9 mouse cellular contexts compared by ENCODE assay signal in genomic region chr14:60485889-60486274, GRCm38 (mm10).
DNase-seq lines count a peak whose midpoint lies in the region; ATAC-seq and TF ChIP-seq lines count a peak whose summit lies in the region.
"Had no signal": no experiment of that assay in that cellular context is flagged by ENCODE, and none has a peak within 500 bp of the region (broad histone marks: within the 10 kb centered on the region; RNA-seq: fewer than 3 reads in every experiment).

No protein-coding gene starts in this region.

- H3K4me2 ChIP-seq in heart, embryonic 13.5 days, result peak overlapping the region; percentile 96
- peak overlapping the region; percentile 88 for H3K4me2 ChIP-seq in forebrain, embryonic 12.5 days
- peak overlapping the region; percentile 83 for H3K4me2 ChIP-seq in limb, embryonic 13.5 days (replicated peaks)
- peak overlapping the region; percentile 74 for H3K4me2 ChIP-seq in stomach, embryonic 14.5 days (replicated peaks; ENCODE audit: low read depth, low read length)

- no peak for ATAC-seq in heart, embryonic 13.5 days (ENCODE audit: extremely low read depth, insufficient number of reproducible peaks, low FRiP score, low TSS enrichment)
- peak; percentile 44 for ATAC-seq in Patski
- ATAC-seq in forebrain, embryonic 12.5 days (ENCODE audit: low FRiP score), result peak; percentile 71; the same call in 1 of the 2 replicates
- 0 out of 2 replicates have a peak, but pooled peaks have one; percentile 71 for ATAC-seq in limb, embryonic 13.5 days (ENCODE audit: low FRiP score, low read depth)
- peak; percentile 84 for ATAC-seq in stomach, embryonic 14.5 days (ENCODE audit: insufficient number of reproducible peaks, insufficient read depth, low FRiP score, low read depth)

- CTCF ChIA-PET in Patski (lab: Charles Lee), result no interaction called here

- POLR2A ChIA-PET in Patski (lab: Charles Lee), result no interaction called here

- 3% methylated on average over 5 of the region's 5 CpGs for WGBS in heart, embryonic 13.5 days
- 0% methylated on average over 5 of the region's 5 CpGs for WGBS in forebrain, embryonic 12.5 days
- WGBS in limb, embryonic 13.5 days, result 3% methylated on average over 5 of the region's 5 CpGs
- WGBS in stomach, embryonic 14.5 days, result 2% methylated on average over 5 of the region's 5 CpGs

- no peak overlapping the region for H3K27ac ChIP-seq in heart, embryonic 13.5 days (replicated peaks)
- H3K27ac ChIP-seq in forebrain, embryonic 12.5 days, result 0 out of 2 replicates have a peak overlapping the region, but pooled peaks have one; percentile 78
- H3K27ac ChIP-seq in limb, embryonic 13.5 days, result no peak overlapping the region
- no peak overlapping the region for H3K27ac ChIP-seq in stomach, embryonic 14.5 days (ENCODE audit: low read length)

- in situ Hi-C loops in Patski (cut with MboI; ENCODE audit: low pct_unique_long_range_greater_than_20kb), result no loop called here

- H3K9me3 ChIP-seq in heart, embryonic 13.5 days, result peaks cover 4% of the 10 kb centered on the region; the same call in 1 of the 2 replicates
- no peaks in the 10 kb centered on the region for H3K9me3 ChIP-seq in forebrain, embryonic 12.5 days
- H3K9me3 ChIP-seq in limb, embryonic 13.5 days, result 0 out of 2 replicates have a peak, but pooled peaks cover 6% of the 10 kb centered on the region
- H3K9me3 ChIP-seq in stomach, embryonic 14.5 days (ENCODE audit: control insufficient read depth, low read depth, low read length), result no peaks in the 10 kb centered on the region
- H3K9me3 ChIP-seq: G1E had no signal

- peak overlapping the region; percentile 71 for H3K9ac ChIP-seq in heart, embryonic 13.5 days
- H3K9ac ChIP-seq in forebrain, embryonic 12.5 days, result no peak overlapping the region
- 0 out of 2 replicates have a peak overlapping the region, but pooled peaks have one; percentile 25 for H3K9ac ChIP-seq in limb, embryonic 13.5 days
- H3K9ac ChIP-seq in stomach, embryonic 14.5 days (replicated peaks; ENCODE audit: low read depth, low read length), result no peak overlapping the region

- H3K36me3 ChIP-seq in heart, embryonic 13.5 days, result no peaks in the 10 kb centered on the region
- no peaks in the 10 kb centered on the region for H3K36me3 ChIP-seq in forebrain, embryonic 12.5 days (replicated peaks)
- no peaks in the 10 kb centered on the region for H3K36me3 ChIP-seq in limb, embryonic 13.5 days
- no peaks in the 10 kb centered on the region for H3K36me3 ChIP-seq in stomach, embryonic 14.5 days (ENCODE audit: control insufficient read depth, insufficient read depth, low read length)
- H3K36me3 ChIP-seq: G1E had no signal

- intact Hi-C loops in heart, postnatal 25 days (cut with DNase I), result no loop called here

- TF ChIP-seq CTCF in Patski (IDR thresholded peaks at IDR 0.05), result no peak

- H3K4me3 ChIP-seq in heart, embryonic 13.5 days, result peak overlapping the region; percentile 56
- H3K4me3 ChIP-seq in forebrain, embryonic 12.5 days (replicated peaks), result peak overlapping the region; percentile 43
- H3K4me3 ChIP-seq in limb, embryonic 13.5 days, result peak overlapping the region; percentile 42
- peak overlapping the region; percentile 32 for H3K4me3 ChIP-seq in stomach, embryonic 14.5 days (ENCODE audit: low read depth, low read length)

- peaks cover 52% of the 10 kb centered on the region for H3K27me3 ChIP-seq in heart, embryonic 13.5 days (replicated peaks)
- peaks cover 55% of the 10 kb centered on the region for H3K27me3 ChIP-seq in Patski
- H3K27me3 ChIP-seq in forebrain, embryonic 12.5 days, result 0 out of 2 replicates have a peak, but pooled peaks cover 6% of the 10 kb centered on the region
- peaks cover 21% of the 10 kb centered on the region for H3K27me3 ChIP-seq in limb, embryonic 13.5 days
- H3K27me3 ChIP-seq in stomach, embryonic 14.5 days (ENCODE audit: control insufficient read depth, insufficient read depth, low read length), result 0 out of 2 replicates have a peak, but pooled peaks cover 5% of the 10 kb centered on the region

- H3K4me1 ChIP-seq in heart, embryonic 13.5 days, result peaks cover 20% of the 10 kb centered on the region
- peaks cover 25% of the 10 kb centered on the region for H3K4me1 ChIP-seq in forebrain, embryonic 12.5 days
- peaks cover 20% of the 10 kb centered on the region for H3K4me1 ChIP-seq in limb, embryonic 13.5 days
- H3K4me1 ChIP-seq in stomach, embryonic 14.5 days (ENCODE audit: control insufficient read depth, insufficient read depth, low read length), result 0 out of 2 replicates have a peak, but pooled peaks cover 5% of the 10 kb centered on the region

- no peak for DNase-seq in heart, postnatal 25 days (ENCODE audit: low spot score)
- no peak for DNase-seq in Patski (ENCODE audit: low read depth, low spot score)
- DNase-seq in layer of hippocampus, postnatal 25 days (ENCODE audit: extremely low spot score in 1 of 2, low spot score in 1 of 2), result no peak
- DNase-seq in spleen, postnatal 4 days (ENCODE audit: low spot score in 2 of 2), result no peak

Comparison
In these comparisons a context has a peak if more than half of its experiments do, and no peak if none do; other contexts are left out.
1. H3K9ac ChIP-seq: peak in heart, embryonic 13.5 days (single experiment) and limb, embryonic 13.5 days (single experiment); none in forebrain, embryonic 12.5 days (single experiment) and stomach, embryonic 14.5 days (single experiment).
2. Peak in every context shown above with its lines, with median percentiles within 50 percentile points of each other: H3K4me2 ChIP-seq and H3K4me3 ChIP-seq.